Mouse (Mus musculus) lung, postnatal 0 days (tissue): ENCODE measurements around the gene Erc2.

Experiments used
- CTCF ChIP-seq: IDR thresholded peaks from 2 replicates; pipeline ENCODE4 v1.5.1; 2016; ENCODE audit warnings: antibody characterized with exemption, mild to moderate bottlenecking
- EP300 ChIP-seq: IDR thresholded peaks from 2 replicates; pipeline ENCODE4 v1.6.1; 2016; ENCODE audit warnings: antibody characterized with exemption, mild to moderate bottlenecking, control low read depth

- no peak for TF ChIP-seq CTCF
- no peak for TF ChIP-seq EP300
Measured at GRCm38 (mm10) chr14:28456372-28457076, 834.3 kb downstream of the Erc2 start.
